Mouse (Mus musculus) heart, embryonic 11.5 days (tissue): ENCODE data around the gene Cradd. TPM values are rescaled to one million over a fixed set of nuclear protein-coding genes. Genes with fewer than 3 reads are reported as not detected.

ENCODE experiments used
- ATAC-seq: fragments of 200-750 bp; cut with Nextera tagmentation; replicated peaks from 2 replicates; pipeline ENCODE4 v1.8.0; 2017; ENCODE audit warnings: moderate library complexity; ENCODE audit not compliant: insufficient number of reproducible peaks, low FRiP score, low TSS enrichment
- H3K27ac ChIP-seq: fragments of 300-500 bp; sonication (generic); 2 replicates; pipeline ENCODE4 v1.5.1; 2014; ENCODE audit warnings: mild to moderate bottlenecking, low read depth, low read length
- H3K27me3 ChIP-seq: fragments of 300-500 bp; sonication (generic); 2 replicates; pipeline ENCODE4 v1.6.1; 2014; ENCODE audit warnings: mild to moderate bottlenecking, low read length, mixed read lengths; ENCODE audit not compliant: control insufficient read depth, insufficient read depth
- H3K36me3 ChIP-seq: fragments of 300-500 bp; sonication (generic); 2 replicates; pipeline ENCODE4 v1.6.1; 2014; ENCODE audit warnings: mild to moderate bottlenecking, low read length, moderate library complexity, mixed read lengths; ENCODE audit not compliant: control insufficient read depth, insufficient read depth
- H3K4me1 ChIP-seq: fragments of 300-500 bp; sonication (generic); 2 replicates; pipeline ENCODE4 v1.6.1; 2014; ENCODE audit warnings: low read length; ENCODE audit not compliant: control insufficient read depth, insufficient read depth
- H3K4me2 ChIP-seq: fragments of 300-500 bp; sonication (generic); 2 replicates; pipeline ENCODE4 v1.6.1; 2014; ENCODE audit warnings: mild to moderate bottlenecking, moderate library complexity
- H3K4me3 ChIP-seq: fragments of 300-500 bp; sonication (generic); 2 replicates; pipeline ENCODE4 v1.5.1; 2014; ENCODE audit warnings: low read depth, low read length
- H3K9ac ChIP-seq: fragments of 300-500 bp; sonication (generic); 2 replicates; pipeline ENCODE4 v1.6.1; 2014; ENCODE audit warnings: mild to moderate bottlenecking, low read depth, low read length, moderate library complexity
- H3K9me3 ChIP-seq: fragments of 300-500 bp; sonication (generic); replicated peaks from 2 replicates; pipeline ENCODE4 v1.6.1; 2016; ENCODE audit warnings: low read length; ENCODE audit not compliant: control insufficient read depth
- WGBS: fragments of 180-500 bp; shearing (Covaris S2); extraction: QIAGEN DNeasy Blood & Tissue Kit; methylation state at CpG from one replicate; pipeline ENCODE4 v1.1.7; 2014; ENCODE audit not compliant: insufficient replicate concordance; 5-methylcytosine and 5-hydroxymethylcytosine counted together
- polyA plus RNA-seq: library from polyadenylated mRNA; unstranded; fragments of >200 nt; fragmentation: Nextera tagmentation; extraction: Ambion mirVana; gene quantifications from 2 replicates; pipeline ENCODE4 v1.2.1, GENCODE M21; 2014

The Cradd gene
- polyA plus RNA-seq, 1 experiment from 2014 or later = 10.6 TPM

- no peak for ATAC-seq
- Histone ChIP-seq H3K4me1 (peaks cover 36% of the 10 kb centered on the region), H3K4me2 (no peak overlapping the region), H3K27ac (no peak overlapping the region), H3K36me3 (no peaks in the 10 kb centered on the region), H3K4me3 (no peak overlapping the region), H3K27me3 (no peaks in the 10 kb centered on the region), H3K9me3 (no peaks in the 10 kb centered on the region), H3K9ac (no peak overlapping the region)
- WGBS = 92% methylated on average over 11 of the region's 11 CpGs
Observed at GRCm38 (mm10) chr10:95315321-95315720, 8.6 kb downstream of the Cradd start.

- Histone ChIP-seq H3K4me1 (peaks cover 40% of the 10 kb centered on the region), H3K27ac (peak overlapping the region; percentile 70), H3K9ac (no peak overlapping the region), H3K4me2 (peak overlapping the region; percentile 37; the same call in 1 of the 2 replicates), H3K4me3 (no peak overlapping the region), H3K27me3 (no peaks in the 10 kb centered on the region), H3K9me3 (no peaks in the 10 kb centered on the region), H3K36me3 (no peaks in the 10 kb centered on the region)
- no peak for ATAC-seq
- 19% methylated on average over 5 of the region's 5 CpGs for WGBS
Observed at GRCm38 (mm10) chr10:95314019-95314418, 9.9 kb downstream of the Cradd start.

- H3K4me2 ChIP-seq = peak overlapping the region; percentile 37
- 34% methylated on average over 9 of the region's 9 CpGs for WGBS
- H3K9ac ChIP-seq = no peak overlapping the region
- H3K4me3 ChIP-seq = no peak overlapping the region
- no peaks in the 10 kb centered on the region for H3K27me3 ChIP-seq
- no peak for ATAC-seq
- no peaks in the 10 kb centered on the region for H3K36me3 ChIP-seq
- H3K27ac ChIP-seq = peak overlapping the region; percentile 70
- H3K9me3 ChIP-seq = no peaks in the 10 kb centered on the region
- H3K4me1 ChIP-seq = peaks cover 40% of the 10 kb centered on the region
Observed at GRCm38 (mm10) chr10:95313524-95313923, 10.4 kb downstream of the Cradd start.

- Histone ChIP-seq H3K4me3 (no peak overlapping the region), H3K27ac (no peak overlapping the region), H3K36me3 (no peaks in the 10 kb centered on the region), H3K4me1 (peaks cover 27% of the 10 kb centered on the region), H3K27me3 (no peaks in the 10 kb centered on the region), H3K9me3 (no peaks in the 10 kb centered on the region), H3K9ac (no peak overlapping the region), H3K4me2 (peak overlapping the region; percentile 3; the same call in 1 of the 2 replicates)
- 27% methylated on average over 21 of the region's 21 CpGs for WGBS
- ATAC-seq = no peak
Observed at GRCm38 (mm10) chr10:95310688-95311441, 13.1 kb downstream of the Cradd start.

GRCm38 (mm10) chr10:95309412-95310322 lies 14.3 kb downstream of the Cradd start:
- 32% methylated on average over 13 of the region's 13 CpGs for WGBS
- H3K4me3 ChIP-seq = no peak overlapping the region
- H3K36me3 ChIP-seq = no peaks in the 10 kb centered on the region
- H3K27me3 ChIP-seq = no peaks in the 10 kb centered on the region
- H3K27ac ChIP-seq = no peak overlapping the region
- H3K9me3 ChIP-seq = no peaks in the 10 kb centered on the region
- H3K9ac ChIP-seq = no peak overlapping the region
- ATAC-seq = no peak
- H3K4me1 ChIP-seq = peaks cover 27% of the 10 kb centered on the region
- no peak overlapping the region; the same call in 1 of the 2 replicates for H3K4me2 ChIP-seq

- Histone ChIP-seq H3K4me1 (peaks cover 21% of the 10 kb centered on the region), H3K9me3 (no peaks in the 10 kb centered on the region), H3K27ac (no peak overlapping the region), H3K27me3 (no peaks in the 10 kb centered on the region), H3K4me2 (no peak overlapping the region), H3K4me3 (no peak overlapping the region), H3K9ac (no peak overlapping the region), H3K36me3 (no peaks in the 10 kb centered on the region)
- 66% methylated on average over 12 of the region's 12 CpGs for WGBS
- ATAC-seq = no peak
Observed at GRCm38 (mm10) chr10:95308991-95309390, 14.9 kb downstream of the Cradd start.

- ATAC-seq = no peak
- H3K36me3 ChIP-seq = no peaks in the 10 kb centered on the region
- no peaks in the 10 kb centered on the region for H3K27me3 ChIP-seq
- no peak overlapping the region for H3K27ac ChIP-seq
- H3K4me2 ChIP-seq = no peak overlapping the region
- H3K9me3 ChIP-seq = no peaks in the 10 kb centered on the region
- peaks cover 11% of the 10 kb centered on the region for H3K4me1 ChIP-seq
- 85% methylated on average over 5 of the region's 5 CpGs for WGBS
- no peak overlapping the region for H3K9ac ChIP-seq
- no peak overlapping the region for H3K4me3 ChIP-seq
Observed at GRCm38 (mm10) chr10:95307916-95308315, 16.0 kb downstream of the Cradd start.

GRCm38 (mm10) chr10:95306824-95307552 lies 16.9 kb downstream of the Cradd start:
- H3K4me1 ChIP-seq = peaks cover 8% of the 10 kb centered on the region; the same call in 1 of the 2 replicates
- no peak overlapping the region for H3K9ac ChIP-seq
- no peak overlapping the region for H3K4me3 ChIP-seq
- 50% methylated on average over 11 of the region's 11 CpGs for WGBS
- H3K4me2 ChIP-seq = no peak overlapping the region
- no peaks in the 10 kb centered on the region for H3K27me3 ChIP-seq
- H3K36me3 ChIP-seq = no peaks in the 10 kb centered on the region
- no peak for ATAC-seq
- H3K27ac ChIP-seq = no peak overlapping the region
- no peaks in the 10 kb centered on the region for H3K9me3 ChIP-seq
